Mouse (Mus musculus): Measurements from ENCODE around the gene Snrpa. TPM values are rescaled to one million over a fixed set of nuclear protein-coding genes. Genes with fewer than 3 reads are reported as not detected.

Snrpa gene
- polyA plus RNA-seq, 1 experiment from 2014 or later = 305 TPM

GRCm38 (mm10) chr7:27212626-27213025 lies 16.6 kb upstream of the Snrpa start:
- no peak overlapping the region for H3K4me2 ChIP-seq (replicated peaks; ENCODE audit: low read depth, low read length)
- no peaks in the 10 kb centered on the region for H3K4me1 ChIP-seq (ENCODE audit: insufficient read depth, low read length)
- H3K9ac ChIP-seq (replicated peaks; ENCODE audit: low read length) = no peak overlapping the region
- WGBS = 84% methylated on average over 2 of the region's 2 CpGs
- no peaks in the 10 kb centered on the region for H3K9me3 ChIP-seq (ENCODE audit: low read length)
- H3K27ac ChIP-seq (ENCODE audit: low read length) = no peak overlapping the region
- peaks cover 66% of the 10 kb centered on the region for H3K36me3 ChIP-seq (ENCODE audit: insufficient read depth, low read length)
- no peak for ATAC-seq (ENCODE audit: low FRiP score, low TSS enrichment)
- no peak overlapping the region for H3K4me3 ChIP-seq (ENCODE audit: low read length)
- H3K27me3 ChIP-seq (ENCODE audit: insufficient read depth, low read length) = no peaks in the 10 kb centered on the region

GRCm38 (mm10) chr7:27203730-27204449 lies 7.8 kb upstream of the Snrpa start:
- no peak for ATAC-seq (ENCODE audit: low FRiP score, low TSS enrichment)
- Histone ChIP-seq H3K9me3 (ENCODE audit: low read length) (no peaks in the 10 kb centered on the region), H3K4me1 (ENCODE audit: insufficient read depth, low read length) (no peaks in the 10 kb centered on the region), H3K4me3 (ENCODE audit: low read length) (no peak overlapping the region), H3K27me3 (ENCODE audit: insufficient read depth, low read length) (no peaks in the 10 kb centered on the region), H3K27ac (ENCODE audit: low read length) (no peak overlapping the region), H3K9ac (replicated peaks; ENCODE audit: low read length) (no peak overlapping the region), H3K36me3 (ENCODE audit: insufficient read depth, low read length) (peaks cover 43% of the 10 kb centered on the region), H3K4me2 (replicated peaks; ENCODE audit: low read depth, low read length) (no peak overlapping the region)
- 93% methylated on average over 8 of the region's 8 CpGs for WGBS

- H3K27me3 ChIP-seq (ENCODE audit: insufficient read depth, low read length) = no peaks in the 10 kb centered on the region
- H3K36me3 ChIP-seq (ENCODE audit: insufficient read depth, low read length) = peaks cover 30% of the 10 kb centered on the region
- H3K4me3 ChIP-seq (ENCODE audit: low read length) = no peak overlapping the region
- no peaks in the 10 kb centered on the region for H3K9me3 ChIP-seq (ENCODE audit: low read length)
- no peak overlapping the region for H3K9ac ChIP-seq (replicated peaks; ENCODE audit: low read length)
- H3K27ac ChIP-seq (ENCODE audit: low read length) = no peak overlapping the region
- H3K4me2 ChIP-seq (replicated peaks; ENCODE audit: low read depth, low read length) = no peak overlapping the region
- ATAC-seq (ENCODE audit: low FRiP score, low TSS enrichment) = no peak
- WGBS = 96% methylated on average over 8 of the region's 8 CpGs
- peaks cover 13% of the 10 kb centered on the region for H3K4me1 ChIP-seq (ENCODE audit: insufficient read depth, low read length)
These were observed 2.7 kb upstream of the Snrpa start for GRCm38 (mm10) chr7:27198779-27199178.

- H3K4me2 ChIP-seq (replicated peaks; ENCODE audit: low read depth, low read length) = no peak overlapping the region
- no peaks in the 10 kb centered on the region for H3K27me3 ChIP-seq (ENCODE audit: insufficient read depth, low read length)
- peaks cover 27% of the 10 kb centered on the region for H3K36me3 ChIP-seq (ENCODE audit: insufficient read depth, low read length)
- H3K4me3 ChIP-seq (ENCODE audit: low read length) = no peak overlapping the region
- no peak overlapping the region for H3K9ac ChIP-seq (replicated peaks; ENCODE audit: low read length)
- no peak overlapping the region for H3K27ac ChIP-seq (ENCODE audit: low read length)
- ATAC-seq (ENCODE audit: low FRiP score, low TSS enrichment) = no peak
- no peaks in the 10 kb centered on the region for H3K9me3 ChIP-seq (ENCODE audit: low read length)
- peaks cover 17% of the 10 kb centered on the region for H3K4me1 ChIP-seq (ENCODE audit: insufficient read depth, low read length)
These were observed 2.3 kb upstream of the Snrpa start for GRCm38 (mm10) chr7:27198355-27198754.

GRCm38 (mm10) chr7:27197634-27198033 lies 1.6 kb upstream of the Snrpa start:
- WGBS = 92% methylated on average over 8 of the region's 8 CpGs

GRCm38 (mm10) chr7:27197136-27197535 lies 1.1 kb upstream of the Snrpa start:
- Histone ChIP-seq H3K4me1 (ENCODE audit: insufficient read depth, low read length) (peaks cover 17% of the 10 kb centered on the region), H3K9me3 (ENCODE audit: low read length) (no peaks in the 10 kb centered on the region), H3K36me3 (ENCODE audit: insufficient read depth, low read length) (peaks cover 30% of the 10 kb centered on the region), H3K27ac (ENCODE audit: low read length) (no peak overlapping the region), H3K4me3 (ENCODE audit: low read length) (no peak overlapping the region), H3K27me3 (ENCODE audit: insufficient read depth, low read length) (no peaks in the 10 kb centered on the region), H3K9ac (replicated peaks; ENCODE audit: low read length) (no peak overlapping the region), H3K4me2 (replicated peaks; ENCODE audit: low read depth, low read length) (peak overlapping the region; percentile 98)
- 88% methylated on average over 2 of the region's 3 CpGs for WGBS
- no peak for ATAC-seq (ENCODE audit: low FRiP score, low TSS enrichment)

More at GRCm38 (mm10) chr7:27197634-27198033, 1.6 kb upstream of the Snrpa start:
- no peak for ATAC-seq (ENCODE audit: low FRiP score, low TSS enrichment)
- Histone ChIP-seq H3K4me1 (ENCODE audit: insufficient read depth, low read length) (peaks cover 17% of the 10 kb centered on the region), H3K36me3 (ENCODE audit: insufficient read depth, low read length) (peaks cover 29% of the 10 kb centered on the region), H3K9me3 (ENCODE audit: low read length) (no peaks in the 10 kb centered on the region), H3K4me2 (replicated peaks; ENCODE audit: low read depth, low read length) (no peak overlapping the region), H3K27ac (ENCODE audit: low read length) (no peak overlapping the region), H3K4me3 (ENCODE audit: low read length) (no peak overlapping the region), H3K9ac (replicated peaks; ENCODE audit: low read length) (no peak overlapping the region), H3K27me3 (ENCODE audit: insufficient read depth, low read length) (no peaks in the 10 kb centered on the region)

GRCm38 (mm10) chr7:27193731-27194130 lies 2.3 kb downstream of the Snrpa start:
- peaks cover 55% of the 10 kb centered on the region for H3K36me3 ChIP-seq (ENCODE audit: insufficient read depth, low read length)
- H3K4me2 ChIP-seq (replicated peaks; ENCODE audit: low read depth, low read length) = peak overlapping the region; percentile 20

GRCm38 (mm10) chr7:27192434-27192833 lies 3.6 kb downstream of the Snrpa start:
- Histone ChIP-seq H3K27me3 (ENCODE audit: insufficient read depth, low read length) (no peaks in the 10 kb centered on the region), H3K9ac (replicated peaks; ENCODE audit: low read length) (no peak overlapping the region), H3K4me1 (ENCODE audit: insufficient read depth, low read length) (peaks cover 17% of the 10 kb centered on the region), H3K4me3 (ENCODE audit: low read length) (no peak overlapping the region), H3K9me3 (ENCODE audit: low read length) (0 out of 2 replicates have a peak, but pooled peaks cover 3% of the 10 kb centered on the region), H3K27ac (ENCODE audit: low read length) (no peak overlapping the region), H3K36me3 (ENCODE audit: insufficient read depth, low read length) (peaks cover 68% of the 10 kb centered on the region), H3K4me2 (replicated peaks; ENCODE audit: low read depth, low read length) (no peak overlapping the region)
- ATAC-seq (ENCODE audit: low FRiP score, low TSS enrichment) = no peak
- 93% methylated on average over 5 of the region's 5 CpGs for WGBS

More at GRCm38 (mm10) chr7:27193731-27194130, 2.3 kb downstream of the Snrpa start:
- Histone ChIP-seq H3K9ac (replicated peaks; ENCODE audit: low read length) (0 out of 2 replicates have a peak overlapping the region, but pooled peaks have one; percentile 39), H3K27me3 (ENCODE audit: insufficient read depth, low read length) (no peaks in the 10 kb centered on the region), H3K9me3 (ENCODE audit: low read length) (0 out of 2 replicates have a peak, but pooled peaks cover 3% of the 10 kb centered on the region), H3K4me3 (ENCODE audit: low read length) (no peak overlapping the region), H3K4me1 (ENCODE audit: insufficient read depth, low read length) (peaks cover 17% of the 10 kb centered on the region), H3K27ac (ENCODE audit: low read length) (no peak overlapping the region)
- ATAC-seq (ENCODE audit: low FRiP score, low TSS enrichment) = no peak
- 69% methylated on average over 4 of the region's 4 CpGs for WGBS

- peaks cover 9% of the 10 kb centered on the region for H3K4me1 ChIP-seq (ENCODE audit: insufficient read depth, low read length)
- 97% methylated on average over 10 of the region's 10 CpGs for WGBS
- no peak overlapping the region for H3K4me2 ChIP-seq (replicated peaks; ENCODE audit: low read depth, low read length)
- H3K4me3 ChIP-seq (ENCODE audit: low read length) = no peak overlapping the region
- ATAC-seq (ENCODE audit: low FRiP score, low TSS enrichment) = no peak
- H3K27me3 ChIP-seq (ENCODE audit: insufficient read depth, low read length) = no peaks in the 10 kb centered on the region
- H3K9me3 ChIP-seq (ENCODE audit: low read length) = 0 out of 2 replicates have a peak, but pooled peaks cover 6% of the 10 kb centered on the region
- no peak overlapping the region for H3K9ac ChIP-seq (replicated peaks; ENCODE audit: low read length)
- H3K36me3 ChIP-seq (ENCODE audit: insufficient read depth, low read length) = peaks cover 91% of the 10 kb centered on the region
- H3K27ac ChIP-seq (ENCODE audit: low read length) = no peak overlapping the region
These were observed 6.7 kb downstream of the Snrpa start for GRCm38 (mm10) chr7:27189271-27189931.

- WGBS = 93% methylated on average over 5 of the region's 5 CpGs
- H3K9ac ChIP-seq (replicated peaks; ENCODE audit: low read length) = no peak overlapping the region
- no peak for ATAC-seq (ENCODE audit: low FRiP score, low TSS enrichment)
These were observed 10.1 kb downstream of the Snrpa start for GRCm38 (mm10) chr7:27185986-27186385.

More at GRCm38 (mm10) chr7:27185986-27186385, 10.1 kb downstream of the Snrpa start:
- H3K36me3 ChIP-seq (ENCODE audit: insufficient read depth, low read length) = peaks cover 69% of the 10 kb centered on the region
- H3K9me3 ChIP-seq (ENCODE audit: low read length) = 0 out of 2 replicates have a peak, but pooled peaks cover 6% of the 10 kb centered on the region
- no peak overlapping the region for H3K4me3 ChIP-seq (ENCODE audit: low read length)
- no peak overlapping the region for H3K4me2 ChIP-seq (replicated peaks; ENCODE audit: low read depth, low read length)
- H3K27me3 ChIP-seq (ENCODE audit: insufficient read depth, low read length) = no peaks in the 10 kb centered on the region
- no peak overlapping the region for H3K27ac ChIP-seq (ENCODE audit: low read length)
- no peaks in the 10 kb centered on the region for H3K4me1 ChIP-seq (ENCODE audit: insufficient read depth, low read length)
